Mouse (Mus musculus): ENCODE measurements around the gene Ggact. TPM values are rescaled to one million over a fixed set of nuclear protein-coding genes. Genes with fewer than 3 reads are reported as not detected.

Ggact gene
- polyA plus RNA-seq, 1 experiment = 20.2 TPM

- Histone ChIP-seq H3K27ac (ENCODE audit: insufficient read depth, low read depth, low read length) (no peak overlapping the region), H3K4me3 (ENCODE audit: insufficient read depth, low read length) (no peak overlapping the region), H3K4me1 (ENCODE audit: control insufficient read depth, insufficient read depth, low read length) (no peaks in the 10 kb centered on the region)
- TF ChIP-seq CTCF (IDR thresholded peaks at IDR 0.05; ENCODE audit: low read depth, low read length) = no peak
- TF ChIP-seq POLR2A (IDR thresholded peaks at IDR 0.05; ENCODE audit: borderline replicate concordance, low read depth, low read length) = no peak
These were observed 38.5 kb downstream of the Ggact start for GRCm38 (mm10) chr14:122875056-122875455.

GRCm38 (mm10) chr14:122872612-122873011, 40.9 kb downstream of the Ggact start:
- Histone ChIP-seq H3K4me1 (ENCODE audit: control insufficient read depth, insufficient read depth, low read length) (no peaks in the 10 kb centered on the region), H3K27ac (ENCODE audit: insufficient read depth, low read depth, low read length) (no peak overlapping the region), H3K4me3 (ENCODE audit: insufficient read depth, low read length) (no peak overlapping the region)
- TF ChIP-seq POLR2A (IDR thresholded peaks at IDR 0.05; ENCODE audit: borderline replicate concordance, low read depth, low read length) = no peak
- TF ChIP-seq CTCF (IDR thresholded peaks at IDR 0.05; ENCODE audit: low read depth, low read length) = no peak

GRCm38 (mm10) chr14:122871841-122872580, 41.5 kb downstream of the Ggact start:
- no peaks in the 10 kb centered on the region for H3K4me1 ChIP-seq (ENCODE audit: control insufficient read depth, insufficient read depth, low read length)
- H3K4me3 ChIP-seq (ENCODE audit: insufficient read depth, low read length) = no peak overlapping the region
- no peak overlapping the region for H3K27ac ChIP-seq (ENCODE audit: insufficient read depth, low read depth, low read length)
- TF ChIP-seq CTCF (IDR thresholded peaks at IDR 0.05; ENCODE audit: low read depth, low read length) = no peak
- no peak for TF ChIP-seq POLR2A (IDR thresholded peaks at IDR 0.05; ENCODE audit: borderline replicate concordance, low read depth, low read length)

- no peaks in the 10 kb centered on the region for H3K4me1 ChIP-seq (ENCODE audit: control insufficient read depth, insufficient read depth, low read length)
- H3K27ac ChIP-seq (ENCODE audit: insufficient read depth, low read depth, low read length) = no peak overlapping the region
- no peak overlapping the region for H3K4me3 ChIP-seq (ENCODE audit: insufficient read depth, low read length)
- TF ChIP-seq POLR2A (IDR thresholded peaks at IDR 0.05; ENCODE audit: borderline replicate concordance, low read depth, low read length) (no peak), CTCF (IDR thresholded peaks at IDR 0.05; ENCODE audit: low read depth, low read length) (no peak)
These were observed 43.7 kb downstream of the Ggact start for GRCm38 (mm10) chr14:122869831-122870230.

GRCm38 (mm10) chr14:122867531-122868285, 45.8 kb downstream of the Ggact start:
- H3K4me1 ChIP-seq (ENCODE audit: control insufficient read depth, insufficient read depth, low read length) = no peaks in the 10 kb centered on the region
- H3K4me3 ChIP-seq (ENCODE audit: insufficient read depth, low read length) = no peak overlapping the region
- TF ChIP-seq CTCF (IDR thresholded peaks at IDR 0.05; ENCODE audit: low read depth, low read length) = no peak
- no peak for TF ChIP-seq POLR2A (IDR thresholded peaks at IDR 0.05; ENCODE audit: borderline replicate concordance, low read depth, low read length)
- no peak overlapping the region for H3K27ac ChIP-seq (ENCODE audit: insufficient read depth, low read depth, low read length)

GRCm38 (mm10) chr14:122865462-122866129, 48.0 kb downstream of the Ggact start:
- no peaks in the 10 kb centered on the region for H3K4me1 ChIP-seq (ENCODE audit: control insufficient read depth, insufficient read depth, low read length)
- no peak overlapping the region for H3K4me3 ChIP-seq (ENCODE audit: insufficient read depth, low read length)
- no peak overlapping the region for H3K27ac ChIP-seq (ENCODE audit: insufficient read depth, low read depth, low read length)
- TF ChIP-seq POLR2A (IDR thresholded peaks at IDR 0.05; ENCODE audit: borderline replicate concordance, low read depth, low read length) (no peak), CTCF (IDR thresholded peaks at IDR 0.05; ENCODE audit: low read depth, low read length) (no peak)

GRCm38 (mm10) chr14:122862623-122863022, 50.9 kb downstream of the Ggact start:
- Histone ChIP-seq H3K4me3 (ENCODE audit: insufficient read depth, low read length) (no peak overlapping the region), H3K4me1 (ENCODE audit: control insufficient read depth, insufficient read depth, low read length) (no peaks in the 10 kb centered on the region), H3K27ac (ENCODE audit: insufficient read depth, low read depth, low read length) (no peak overlapping the region)
- TF ChIP-seq POLR2A (IDR thresholded peaks at IDR 0.05; ENCODE audit: borderline replicate concordance, low read depth, low read length) (no peak), CTCF (IDR thresholded peaks at IDR 0.05; ENCODE audit: low read depth, low read length) (no peak)

- no peaks in the 10 kb centered on the region for H3K4me1 ChIP-seq (ENCODE audit: control insufficient read depth, insufficient read depth, low read length)
- no peak overlapping the region for H3K4me3 ChIP-seq (ENCODE audit: insufficient read depth, low read length)
- no peak overlapping the region for H3K27ac ChIP-seq (ENCODE audit: insufficient read depth, low read depth, low read length)
- TF ChIP-seq POLR2A (IDR thresholded peaks at IDR 0.05; ENCODE audit: borderline replicate concordance, low read depth, low read length) = no peak
- no peak for TF ChIP-seq CTCF (IDR thresholded peaks at IDR 0.05; ENCODE audit: low read depth, low read length)
These were observed 53.8 kb downstream of the Ggact start for GRCm38 (mm10) chr14:122859792-122860191.

GRCm38 (mm10) chr14:122852506-122853057, 61.0 kb downstream of the Ggact start:
- Histone ChIP-seq H3K4me1 (ENCODE audit: control insufficient read depth, insufficient read depth, low read length) (no peaks in the 10 kb centered on the region), H3K27ac (ENCODE audit: insufficient read depth, low read depth, low read length) (no peak overlapping the region), H3K4me3 (ENCODE audit: insufficient read depth, low read length) (no peak overlapping the region)
- no peak for TF ChIP-seq CTCF (IDR thresholded peaks at IDR 0.05; ENCODE audit: low read depth, low read length)
- TF ChIP-seq POLR2A (IDR thresholded peaks at IDR 0.05; ENCODE audit: borderline replicate concordance, low read depth, low read length) = no peak
